Mouse (Mus musculus): ENCODE measurements around the gene Il16.

The Il16 gene

DNA sequence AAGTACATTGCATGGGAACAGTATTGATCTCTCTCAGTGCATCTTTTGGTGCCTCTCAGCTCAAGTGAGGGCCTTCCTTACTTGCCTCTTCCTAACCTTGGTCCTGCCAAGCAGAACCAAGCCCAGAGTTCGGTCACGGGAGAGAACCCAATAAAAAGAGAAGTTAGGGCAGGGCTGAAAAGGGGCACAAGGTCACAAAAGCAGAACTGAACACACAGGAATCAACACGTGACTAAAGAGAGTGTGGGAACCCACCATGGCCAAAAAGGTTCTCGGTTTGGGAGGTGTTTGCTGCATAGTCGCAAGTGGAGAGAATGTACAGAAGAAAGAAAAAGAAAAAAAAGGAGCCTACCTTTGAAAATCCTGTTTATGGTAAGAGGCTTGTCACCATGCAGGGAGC is 100.0 kb downstream of the Il16 start:
- DNase-seq (ENCODE audit: inconsistent ontology term), result no peak

GRCm38 (mm10) chr7:83644761-83645160 is 100.8 kb downstream of the Il16 start:
- no peak for DNase-seq (ENCODE audit: inconsistent ontology term)

DNA sequence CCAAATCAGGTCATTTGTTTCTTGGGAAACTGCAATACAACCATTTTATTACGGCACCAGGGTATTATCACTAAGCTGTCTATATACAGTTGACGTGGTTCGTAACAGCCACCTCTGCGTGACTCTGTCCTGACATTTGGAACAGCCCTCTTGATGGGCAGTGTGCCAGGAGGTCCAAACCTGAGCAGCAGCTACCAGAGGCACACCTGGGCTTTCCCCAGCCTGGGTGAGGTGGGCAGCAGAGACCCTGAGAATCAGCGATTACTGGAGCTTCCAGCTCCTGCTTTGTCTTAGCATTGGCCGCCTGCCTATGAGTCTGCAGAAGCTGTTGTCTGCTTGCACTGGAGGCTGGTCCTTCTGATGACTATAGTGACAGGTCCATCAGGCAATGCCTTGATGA is 101.9 kb downstream of the Il16 start:
- no peak for DNase-seq (ENCODE audit: inconsistent ontology term)

DNA sequence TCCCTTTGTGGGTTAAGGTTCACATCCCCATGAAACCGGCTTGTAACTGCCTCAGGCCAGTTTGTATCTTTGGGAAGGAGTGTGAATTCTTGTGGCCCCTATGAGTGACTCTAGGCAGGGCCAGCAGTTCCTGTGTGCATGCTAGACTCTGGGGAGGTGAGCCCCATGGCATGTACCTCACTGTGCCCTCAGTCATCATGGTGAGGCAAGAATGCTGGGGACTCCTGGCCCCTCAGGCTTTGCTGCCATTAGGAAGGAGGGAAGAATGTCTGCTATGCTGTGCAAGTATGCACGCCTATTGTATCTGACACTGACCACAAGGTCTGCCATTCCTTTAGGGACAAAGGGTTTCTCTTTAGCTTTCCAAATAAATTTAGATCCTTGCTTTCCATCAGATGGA is 104.4 kb downstream of the Il16 start:
- peak; percentile 96 for DNase-seq (ENCODE audit: inconsistent ontology term)

GRCm38 (mm10) chr7:83640581-83640980 is 104.9 kb downstream of the Il16 start:
- no peak for DNase-seq (ENCODE audit: inconsistent ontology term)

- DNase-seq (ENCODE audit: inconsistent ontology term), result no peak
Measured at GRCm38 (mm10) chr7:83639084-83639483, 106.4 kb downstream of the Il16 start.

DNA sequence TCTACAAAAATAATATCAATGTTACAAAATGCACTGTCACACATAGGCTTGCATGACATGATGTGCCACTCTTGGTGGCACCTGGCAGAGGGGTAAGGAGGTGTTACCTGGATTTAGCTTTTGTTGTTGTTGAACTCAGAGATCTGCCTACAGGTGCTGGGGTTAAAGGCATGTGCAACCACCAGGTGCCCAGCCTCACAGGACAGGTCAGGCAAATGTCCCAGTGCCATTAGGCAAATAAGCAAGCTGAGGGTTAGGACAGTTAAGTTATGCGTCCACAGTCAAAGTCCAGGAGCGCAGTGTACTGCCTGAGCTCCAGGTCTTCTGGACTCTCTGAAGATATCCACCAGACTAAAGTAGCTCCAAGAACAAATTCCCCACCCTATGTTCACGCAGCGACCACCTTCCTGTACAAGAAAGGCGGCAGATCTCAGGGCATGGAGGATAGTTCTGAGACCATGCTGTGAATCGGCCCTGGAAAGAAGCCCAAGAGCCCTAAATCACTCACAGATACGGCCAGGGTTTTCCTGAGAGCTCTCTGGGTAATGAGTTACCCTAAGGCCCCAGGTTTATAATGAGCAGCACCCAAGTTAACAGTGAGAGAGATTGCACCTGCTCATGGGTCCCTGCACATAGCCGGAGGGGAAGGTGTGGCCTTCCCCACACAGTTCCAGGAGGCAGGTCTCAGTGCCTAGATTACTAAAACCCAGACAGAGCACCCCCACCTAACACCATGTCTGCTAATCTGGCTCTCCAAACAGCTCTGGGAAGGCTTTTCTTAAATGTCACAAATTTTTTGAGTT is 107.5 kb downstream of the Il16 start:
- DNase-seq (ENCODE audit: inconsistent ontology term), result no peak

GRCm38 (mm10) chr7:83636425-83636824 is 109.1 kb downstream of the Il16 start:
- DNase-seq (ENCODE audit: inconsistent ontology term), result no peak

GRCm38 (mm10) chr7:83635726-83636125 is 109.8 kb downstream of the Il16 start:
- DNase-seq (ENCODE audit: inconsistent ontology term), result peak; percentile 42

- DNase-seq (ENCODE audit: inconsistent ontology term), result no peak
Measured at GRCm38 (mm10) chr7:83633856-83634255, 111.7 kb downstream of the Il16 start.

GRCm38 (mm10) chr7:83632682-83633120 is 112.8 kb downstream of the Il16 start:
- no peak for DNase-seq (ENCODE audit: inconsistent ontology term)

GRCm38 (mm10) chr7:83631828-83632681 is 113.5 kb downstream of the Il16 start, which contains the start of gene Stard5:
TSS of gene Stard5 (plus strand) at chr7:83631959.
- DNase-seq (ENCODE audit: inconsistent ontology term), result peak; percentile 96

GRCm38 (mm10) chr7:83631073-83631827 is 114.3 kb downstream of the Il16 start:
- DNase-seq (ENCODE audit: inconsistent ontology term), result peak; percentile 34

DNA sequence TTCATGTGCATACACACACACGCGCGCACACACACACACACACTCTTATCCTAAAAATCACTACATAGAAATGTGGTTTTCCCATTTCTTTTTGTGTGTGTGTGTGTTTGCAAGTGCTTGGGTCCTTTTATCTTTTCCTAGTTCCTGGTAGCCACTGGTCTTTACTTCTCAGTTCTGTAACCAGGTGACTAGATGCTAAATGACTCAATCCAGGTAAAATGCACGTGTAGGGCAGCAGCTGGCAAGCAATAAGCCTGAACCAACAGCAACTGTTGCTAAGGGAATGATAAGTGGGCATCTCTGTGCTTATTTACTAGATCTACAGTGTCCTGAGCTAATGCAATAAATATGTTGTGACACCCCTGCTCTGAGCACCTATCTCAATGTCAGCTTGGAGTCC is 118.2 kb downstream of the Il16 start:
- DNase-seq (ENCODE audit: inconsistent ontology term), result no peak

- no peak for DNase-seq (ENCODE audit: inconsistent ontology term)
Measured at GRCm38 (mm10) chr7:83626557-83627257, 118.8 kb downstream of the Il16 start.

DNA sequence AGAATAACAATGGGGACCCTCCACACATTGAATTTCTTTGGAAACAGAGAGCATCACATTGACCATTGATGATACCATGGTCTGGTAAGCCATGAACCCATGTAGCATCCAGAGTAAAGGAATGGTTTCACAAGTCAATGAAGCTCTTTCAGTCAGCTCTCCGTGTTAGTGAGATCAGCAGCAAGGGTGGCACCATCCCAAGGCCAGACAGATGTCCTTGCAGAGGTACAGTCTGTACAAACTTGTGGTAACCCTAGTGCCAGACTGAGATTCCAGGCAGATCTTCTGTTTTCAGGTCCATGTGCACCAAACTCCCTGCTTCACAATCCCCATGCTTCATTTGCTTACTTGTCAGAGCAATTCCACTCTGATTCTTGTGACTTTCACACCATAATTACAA is 121.5 kb downstream of the Il16 start:
- DNase-seq (ENCODE audit: inconsistent ontology term), result no peak

DNA sequence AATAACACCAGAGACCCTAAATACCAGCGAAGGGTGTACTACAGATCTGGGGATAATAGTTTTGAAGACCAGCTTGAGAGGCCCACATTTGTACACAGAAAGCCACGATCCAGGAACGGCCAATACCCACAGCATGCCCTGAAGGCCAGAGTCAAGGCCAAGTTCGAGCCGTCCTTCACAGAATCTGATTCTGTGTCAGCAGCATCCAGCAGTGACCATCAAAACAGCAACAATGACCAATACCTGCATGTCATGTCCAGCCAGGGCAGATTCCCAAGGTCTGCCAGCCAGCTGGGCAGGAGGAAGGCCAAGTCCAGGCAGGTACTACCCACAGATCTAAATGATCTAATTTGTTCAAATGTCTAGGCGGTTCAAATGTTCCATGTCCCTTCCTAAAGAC is 122.9 kb downstream of the Il16 start:
- no peak for DNase-seq (ENCODE audit: inconsistent ontology term)

DNA sequence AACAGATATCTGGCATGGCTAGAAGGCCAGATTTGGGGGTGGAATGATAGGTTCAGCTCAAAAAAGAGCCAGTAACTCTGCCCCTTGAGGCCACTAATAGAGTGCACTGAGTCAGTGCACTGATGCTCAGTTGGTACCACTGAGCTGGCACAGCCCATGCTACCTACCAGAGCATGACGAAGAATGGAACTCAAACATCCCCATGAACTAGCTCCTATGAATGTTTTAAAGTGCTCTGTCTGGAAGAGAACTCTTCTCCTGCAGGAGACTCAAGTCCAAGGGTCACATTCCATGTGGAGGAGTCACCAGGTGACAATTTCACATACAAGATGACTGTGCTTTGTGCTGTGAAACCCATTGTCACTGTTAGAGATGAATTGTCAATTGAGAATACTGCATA is 126.8 kb downstream of the Il16 start:
- DNase-seq (ENCODE audit: inconsistent ontology term), result no peak

DNA sequence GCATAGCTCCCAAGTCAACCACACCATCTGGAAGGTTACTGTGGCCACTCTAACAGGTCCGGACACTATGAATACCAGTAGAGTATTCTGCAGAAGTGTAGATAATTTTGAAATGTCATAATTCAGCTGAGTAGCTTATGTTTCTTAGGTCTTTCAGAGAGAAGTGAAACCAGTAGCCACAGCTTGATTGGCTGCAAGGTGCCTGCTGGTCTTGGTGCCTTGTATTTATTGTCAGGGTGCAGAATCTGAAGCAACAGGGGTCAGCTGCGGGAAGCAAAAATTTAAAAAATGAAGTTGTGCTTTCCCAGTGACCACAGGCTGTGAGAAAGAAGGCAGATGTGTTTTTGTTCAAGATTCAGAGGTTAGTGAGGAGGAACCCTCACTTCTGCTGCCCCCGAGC is 129.3 kb downstream of the Il16 start:
- no peak for DNase-seq (ENCODE audit: inconsistent ontology term)

DNA sequence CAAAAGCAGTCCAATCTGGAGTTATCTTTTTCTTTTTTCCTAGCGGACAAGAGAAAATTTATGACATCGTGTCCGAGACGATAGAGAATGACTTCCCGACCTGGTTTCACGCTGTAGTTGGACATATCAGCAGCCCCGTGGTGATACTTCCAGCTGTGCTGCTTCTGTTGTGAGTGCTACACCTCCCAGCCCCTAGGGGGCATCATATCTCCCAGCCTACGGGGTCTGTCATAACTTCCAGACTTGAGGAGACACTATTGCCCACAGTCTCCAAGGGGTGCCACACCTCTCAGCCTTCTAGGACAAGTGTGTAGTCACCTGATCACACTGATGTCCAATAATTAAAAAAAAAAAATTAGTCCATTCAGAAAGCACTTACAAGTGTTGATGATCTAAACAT is 129.7 kb downstream of the Il16 start:
- DNase-seq (ENCODE audit: inconsistent ontology term), result no peak

GRCm38 (mm10) chr7:83615272-83615671 is 130.3 kb downstream of the Il16 start:
- no peak for DNase-seq (ENCODE audit: inconsistent ontology term)

All from Muller cell, postnatal 12 days (primary cell).